Mouse (Mus musculus): ENCODE data around the gene Usp19.

Usp19 gene

GRCm38 (mm10) chr9:108466219-108466618 is 24.2 kb upstream of the Usp19 start:
- DNase-seq (ENCODE audit: low read depth, low spot score) = no peak

- DNase-seq (ENCODE audit: low read depth, low spot score) = no peak
Measured at GRCm38 (mm10) chr9:108469430-108469829, 21.0 kb upstream of the Usp19 start.

GRCm38 (mm10) chr9:108469845-108470244 is 20.6 kb upstream of the Usp19 start:
- no peak for DNase-seq (ENCODE audit: low read depth, low spot score)

- peak; percentile 40 for DNase-seq (ENCODE audit: low read depth, low spot score)
Measured at GRCm38 (mm10) chr9:108474528-108474927, 15.9 kb upstream of the Usp19 start.

GRCm38 (mm10) chr9:108478638-108479156 is 11.7 kb upstream of the Usp19 start:
- DNase-seq (ENCODE audit: low read depth, low spot score) = peak; percentile 93

- peak; percentile 66 for DNase-seq (ENCODE audit: low read depth, low spot score)
Measured at GRCm38 (mm10) chr9:108479241-108479640, 11.2 kb upstream of the Usp19 start.

GRCm38 (mm10) chr9:108479721-108480351 is 10.6 kb upstream of the Usp19 start, which contains the start of gene Lamb2:
TSS of gene Lamb2 (plus strand) at chr9:108479736.
- peak; percentile 88 for DNase-seq (ENCODE audit: low read depth, low spot score)

GRCm38 (mm10) chr9:108480813-108481519 is 9.4 kb upstream of the Usp19 start:
- DNase-seq (ENCODE audit: low read depth, low spot score) = no peak

- DNase-seq (ENCODE audit: low read depth, low spot score) = no peak
Measured at GRCm38 (mm10) chr9:108481520-108482210, 8.7 kb upstream of the Usp19 start.

GRCm38 (mm10) chr9:108483051-108483790 is 7.2 kb upstream of the Usp19 start:
- DNase-seq (ENCODE audit: low read depth, low spot score) = no peak

- DNase-seq (ENCODE audit: low read depth, low spot score) = no peak
Measured at GRCm38 (mm10) chr9:108484021-108484420, 6.4 kb upstream of the Usp19 start.

- DNase-seq (ENCODE audit: low read depth, low spot score) = no peak
Measured at GRCm38 (mm10) chr9:108485301-108485875, 5.0 kb upstream of the Usp19 start.

- no peak for DNase-seq (ENCODE audit: low read depth, low spot score)
Measured at GRCm38 (mm10) chr9:108486973-108487530, 3.4 kb upstream of the Usp19 start.

- no peak for DNase-seq (ENCODE audit: low read depth, low spot score)
Measured at GRCm38 (mm10) chr9:108488403-108488802, 2.0 kb upstream of the Usp19 start.

- DNase-seq (ENCODE audit: low read depth, low spot score) = no peak
Measured at GRCm38 (mm10) chr9:108489215-108489614, 1.2 kb upstream of the Usp19 start.

GRCm38 (mm10) chr9:108489702-108490558 is 472 bp upstream of the Usp19 start:
- no peak for DNase-seq (ENCODE audit: low read depth, low spot score)

GRCm38 (mm10) chr9:108491286-108491580 is 831 bp downstream of the Usp19 start:
- no peak for DNase-seq (ENCODE audit: low read depth, low spot score)

- peak; percentile 79 for DNase-seq (ENCODE audit: low read depth, low spot score)
Measured at GRCm38 (mm10) chr9:108492043-108492750, 1.8 kb downstream of the Usp19 start.

- no peak for DNase-seq (ENCODE audit: low read depth, low spot score)
Measured at GRCm38 (mm10) chr9:108493246-108493645, 2.8 kb downstream of the Usp19 start.
